Mouse (Mus musculus) megakaryocyte, embryonic 14.5 days (primary cell): ENCODE measurements at regions not wholly inside any gene's neighbourhood (a gene's known extent, or its start where the extent isn't known, plus 50 kb on each side); places are given as distances from the start of the nearest gene placed in this dataset.

Experiments used
- FLI1 ChIP-seq: IDR thresholded peaks from 2 replicates; pipeline ENCODE4 v1.6.1; 2012; ENCODE audit warnings: low read length, inconsistent platforms, mixed read lengths
- GATA1 ChIP-seq: IDR thresholded peaks from 3 replicates; pipeline ENCODE4 v1.6.1; 2012; ENCODE audit warnings: mixed read lengths, low read length, inconsistent platforms, borderline replicate concordance

DNA sequence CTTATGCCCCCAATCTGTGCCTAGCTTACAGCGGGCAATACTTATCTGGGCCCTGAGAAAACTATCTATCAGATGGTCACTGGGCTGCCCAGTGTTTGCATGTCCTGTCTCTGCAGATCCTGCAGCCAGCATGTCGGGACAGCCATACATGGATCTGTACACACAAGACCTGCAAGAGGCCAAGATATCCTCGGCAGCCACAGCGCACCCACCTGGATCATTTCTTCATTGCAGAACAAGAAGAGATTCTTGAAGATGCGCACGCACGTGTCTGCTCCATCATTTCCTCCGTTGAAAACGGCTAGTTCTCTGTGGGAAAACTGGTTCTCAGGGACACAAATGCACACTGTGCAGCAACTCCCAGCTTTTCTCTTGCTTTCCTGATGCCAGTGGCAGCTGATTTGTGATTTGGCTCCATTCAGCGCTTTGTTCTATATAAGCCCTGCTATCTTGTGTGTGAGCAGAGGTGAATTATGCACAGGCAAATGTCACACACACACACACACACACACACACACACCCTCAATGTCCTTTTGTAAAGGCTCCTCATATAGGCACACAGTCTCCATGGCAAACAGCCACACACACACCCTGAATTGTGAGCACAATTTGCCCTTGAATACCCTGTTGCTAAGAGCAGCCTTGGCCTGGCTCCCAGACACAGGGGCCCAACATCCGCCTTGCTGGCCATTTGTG lies 85.5 kb downstream of the Amer3 start:
- TF ChIP-seq GATA1 (no peak), FLI1 (no peak)
